Mouse (Mus musculus) heart, embryonic 10.5 days (tissue): ENCODE results near the gene Slc39a3. TPM values are rescaled to one million over a fixed set of nuclear protein-coding genes. Genes with fewer than 3 reads are reported as not detected.

Experiments
- DNase-seq: peaks from one replicate; pipeline ENCODE4 v3.0.0-alpha.2; 2017; ENCODE audit warnings: low spot score
- H3K27ac ChIP-seq: fragments of 300-500 bp; sonication (generic); 2 replicates; pipeline ENCODE4 v1.5.1; 2016; ENCODE audit warnings: mild to moderate bottlenecking
- H3K27me3 ChIP-seq: fragments of 300-500 bp; sonication (generic); 2 replicates; pipeline ENCODE4 v1.6.1; 2016; ENCODE audit warnings: mild to moderate bottlenecking; ENCODE audit not compliant: poor library complexity, insufficient read depth, severe bottlenecking
- H3K36me3 ChIP-seq: fragments of 300-500 bp; sonication (generic); 2 replicates; pipeline ENCODE4 v1.6.1; 2016; ENCODE audit warnings: mild to moderate bottlenecking, moderate library complexity
- H3K4me1 ChIP-seq: fragments of 300-500 bp; sonication (generic); 2 replicates; pipeline ENCODE4 v1.6.1; 2016; ENCODE audit warnings: mild to moderate bottlenecking
- H3K4me3 ChIP-seq: fragments of 300-500 bp; sonication (generic); 2 replicates; pipeline ENCODE4 v1.5.1; 2016; ENCODE audit warnings: mild to moderate bottlenecking, moderate library complexity
- H3K9me3 ChIP-seq: fragments of 300-500 bp; sonication (generic); 2 replicates; pipeline ENCODE4 v1.6.1; 2016; ENCODE audit warnings: mild to moderate bottlenecking, moderate library complexity
- WGBS: fragments of 180-500 bp; shearing (Covaris S2); methylation state at CpG from one replicate; pipeline ENCODE4 v1.1.7; 2016; 5-methylcytosine and 5-hydroxymethylcytosine counted together
- polyA plus RNA-seq: library from polyadenylated mRNA; unstranded; fragments of >200 nt; fragmentation: Nextera tagmentation; extraction: Ambion mirVana; gene quantifications from 2 replicates; pipeline ENCODE4 v1.2.1, GENCODE M21; 2016

The Slc39a3 gene
- polyA plus RNA-seq, 1 experiment from 2014 or later, result 10.7 TPM

DNA sequence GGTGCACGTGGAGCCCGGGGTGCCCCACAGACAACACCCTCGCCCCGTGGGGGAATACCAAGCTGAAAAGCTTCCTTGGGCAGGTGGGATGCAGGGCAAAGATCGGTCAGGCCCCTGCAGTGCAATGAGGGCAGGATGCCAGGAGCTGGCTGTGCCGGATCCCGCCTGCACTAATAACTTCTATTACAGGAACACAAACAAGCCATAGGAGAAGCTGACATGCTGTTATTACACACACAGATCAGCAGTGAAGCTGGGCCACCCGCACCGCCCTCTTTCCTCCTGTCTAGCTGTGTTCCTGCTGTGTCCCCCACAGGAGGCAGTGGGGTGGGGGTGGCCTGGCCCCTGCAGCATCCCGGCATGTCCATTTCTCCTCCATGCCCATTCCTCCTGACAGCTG, 8.2 kb downstream of the Slc39a3 start:
- H3K36me3 ChIP-seq, result peaks cover 13% of the 10 kb centered on the region
- H3K27ac ChIP-seq, result no peak overlapping the region; the same call in 1 of the 2 replicates
- no peaks in the 10 kb centered on the region for H3K9me3 ChIP-seq
- 77% methylated on average over 10 of the region's 10 CpGs for WGBS
- DNase-seq, result no peak
- H3K4me1 ChIP-seq, result peaks cover 20% of the 10 kb centered on the region
- H3K27me3 ChIP-seq, result peaks cover 38% of the 10 kb centered on the region
- no peak overlapping the region for H3K4me3 ChIP-seq

DNA sequence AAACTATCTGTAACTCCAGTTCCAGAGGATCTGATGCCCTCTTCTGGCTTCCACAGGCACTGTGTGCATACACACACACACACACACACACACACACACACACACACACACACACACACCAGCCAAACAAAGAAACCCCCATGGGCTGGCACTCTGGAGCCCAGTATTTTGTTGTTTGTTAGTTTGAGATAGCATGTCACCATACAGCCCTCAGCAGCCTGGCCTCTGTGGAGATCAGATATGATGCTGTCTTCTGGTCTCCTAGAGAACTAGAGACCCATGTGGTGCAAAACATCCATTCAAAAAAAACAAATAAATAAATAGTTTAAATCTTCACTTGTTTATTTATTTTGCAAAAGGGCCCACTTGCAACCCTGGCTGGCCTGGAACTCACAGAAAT, 9.0 kb downstream of the Slc39a3 start:
- Histone ChIP-seq H3K27me3 (peaks cover 46% of the 10 kb centered on the region), H3K4me3 (no peak overlapping the region), H3K27ac (no peak overlapping the region), H3K9me3 (no peaks in the 10 kb centered on the region), H3K4me1 (peaks cover 20% of the 10 kb centered on the region), H3K36me3 (peaks cover 13% of the 10 kb centered on the region)
- DNase-seq, result no peak

DNA sequence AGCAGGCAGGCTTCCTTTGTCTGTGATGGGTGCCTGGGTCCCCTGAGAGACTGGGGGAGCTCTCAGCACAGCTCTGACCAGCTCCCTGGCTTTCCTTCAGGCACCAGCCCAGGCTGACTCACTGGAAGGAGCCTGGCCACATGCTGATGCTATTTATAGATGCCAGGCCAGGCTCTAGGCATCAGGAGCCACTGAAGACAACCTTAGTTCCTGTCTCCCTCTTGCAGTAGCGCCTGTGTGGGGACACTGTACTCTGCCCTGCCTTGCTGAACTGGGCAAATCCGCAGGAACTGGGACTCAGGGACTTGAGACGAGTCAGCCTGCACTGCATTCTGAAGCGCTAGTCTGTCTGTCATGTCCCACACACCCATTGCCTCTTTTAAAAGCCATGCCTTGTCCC, 9.9 kb downstream of the Slc39a3 start:
- H3K27me3 ChIP-seq, result peaks cover 54% of the 10 kb centered on the region
- H3K36me3 ChIP-seq, result peaks cover 13% of the 10 kb centered on the region
- no peak for DNase-seq
- peaks cover 20% of the 10 kb centered on the region for H3K4me1 ChIP-seq
- H3K4me3 ChIP-seq, result no peak overlapping the region
- H3K27ac ChIP-seq, result peak overlapping the region; percentile 1; the same call in 1 of the 2 replicates
- WGBS, result 46% methylated on average over 4 of the region's 4 CpGs
- H3K9me3 ChIP-seq, result no peaks in the 10 kb centered on the region

DNA sequence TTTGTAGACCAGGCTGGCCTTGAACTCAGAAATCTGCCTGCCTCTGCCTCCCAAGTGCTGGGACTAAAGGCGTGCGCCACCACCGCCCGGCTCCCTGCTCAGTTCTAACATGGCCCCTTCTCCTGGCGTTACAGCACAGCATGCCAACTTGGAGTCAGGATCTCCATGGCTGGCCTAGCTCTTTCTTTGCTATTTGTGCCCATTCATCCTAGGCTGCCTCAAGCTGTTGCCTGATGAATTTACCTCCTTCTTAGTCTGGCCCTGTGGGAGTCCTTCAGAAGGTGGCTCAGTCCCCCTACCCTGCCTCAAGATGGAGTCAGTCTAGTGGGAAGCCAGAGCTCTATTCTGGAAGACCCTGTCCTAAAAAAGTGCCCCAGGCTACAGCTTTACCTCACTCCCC, 10.4 kb downstream of the Slc39a3 start:
- H3K9me3 ChIP-seq, result no peaks in the 10 kb centered on the region
- peaks cover 23% of the 10 kb centered on the region for H3K4me1 ChIP-seq
- H3K27ac ChIP-seq, result peak overlapping the region; percentile 1; the same call in 1 of the 2 replicates
- 88% methylated on average over 5 of the region's 5 CpGs for WGBS
- peaks cover 13% of the 10 kb centered on the region for H3K36me3 ChIP-seq
- no peak overlapping the region for H3K4me3 ChIP-seq
- DNase-seq, result no peak
- H3K27me3 ChIP-seq, result peaks cover 58% of the 10 kb centered on the region

DNA sequence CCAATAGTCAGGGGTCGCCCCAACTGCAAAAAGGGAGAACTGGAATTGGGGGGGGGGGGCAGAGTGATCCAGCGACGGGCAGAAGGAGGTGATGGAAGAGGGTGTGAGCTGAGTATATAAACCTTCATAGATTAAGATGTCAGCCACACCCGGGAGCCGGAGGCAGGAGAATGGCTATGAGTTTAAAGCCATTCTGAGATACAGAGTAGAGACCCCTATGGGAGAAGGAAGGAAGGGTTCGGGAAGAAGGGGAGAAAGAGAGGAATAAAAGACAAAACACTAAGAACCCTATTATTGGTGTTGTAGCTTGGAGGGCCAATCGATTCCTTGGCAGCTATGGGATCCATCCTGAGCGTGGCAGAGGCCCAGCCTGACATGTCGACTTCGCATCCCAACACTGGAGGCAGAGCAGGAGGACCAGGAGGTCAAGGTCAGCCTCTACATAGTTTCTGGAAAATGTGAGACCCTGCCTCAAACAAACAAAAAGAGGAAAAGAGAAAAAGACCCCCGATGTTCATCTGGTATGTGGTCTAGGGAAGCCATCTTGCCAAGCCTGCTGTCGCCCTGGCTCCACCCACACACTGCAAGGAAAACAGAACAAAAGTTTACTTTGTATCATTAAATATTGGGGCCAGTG, 11.5 kb downstream of the Slc39a3 start, which contains the start of gene Diras1:
TSS of gene Diras1 (minus strand) at position 24 of the 637 bp plus-strand sequence.
- WGBS, result 52% methylated on average over 12 of the region's 12 CpGs
- H3K4me1 ChIP-seq, result peaks cover 28% of the 10 kb centered on the region
- H3K9me3 ChIP-seq, result no peaks in the 10 kb centered on the region
- H3K27ac ChIP-seq, result no peak within 1 kb of the TSS
- DNase-seq, result no peak
- peaks cover 4% of the 10 kb centered on the region for H3K36me3 ChIP-seq
- H3K27me3 ChIP-seq, result peaks cover 69% of the 10 kb centered on the region
- H3K4me3 ChIP-seq, result peak within 1 kb of the TSS; percentile 51

DNA sequence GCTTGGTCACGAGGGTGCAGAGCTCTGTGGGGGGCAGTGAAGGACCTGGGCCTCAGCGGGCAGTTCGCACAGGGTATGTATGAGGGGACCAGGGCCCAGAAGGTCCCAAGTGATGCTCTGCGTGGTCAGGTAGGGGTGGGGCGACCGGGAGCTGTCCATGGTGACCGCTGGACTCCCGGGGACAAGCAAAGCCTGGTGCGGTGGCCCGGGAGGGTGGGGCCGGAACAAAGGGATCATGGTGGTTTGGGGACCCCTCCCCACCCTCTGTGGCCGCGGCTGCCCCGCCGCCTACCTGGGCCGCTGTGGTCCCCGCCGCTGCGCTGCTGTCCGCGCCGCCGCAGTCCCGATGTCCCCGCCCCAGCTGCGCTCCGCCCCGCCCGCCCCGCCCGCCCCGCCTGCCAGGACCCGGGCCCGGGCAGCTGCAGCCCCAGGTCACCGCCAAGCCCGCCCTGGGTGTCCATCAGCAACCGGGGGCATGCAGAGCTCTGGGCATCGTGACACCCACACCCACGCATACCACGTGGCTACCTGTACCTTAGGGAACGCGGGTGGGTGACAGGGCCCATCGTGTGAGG, 12.1 kb downstream of the Slc39a3 start:
- Histone ChIP-seq H3K36me3 (no peaks in the 10 kb centered on the region), H3K4me1 (peaks cover 28% of the 10 kb centered on the region), H3K4me3 (peak overlapping the region; percentile 51), H3K27me3 (peaks cover 76% of the 10 kb centered on the region), H3K9me3 (no peaks in the 10 kb centered on the region), H3K27ac (no peak overlapping the region)
- 3% methylated on average over 43 of the region's 43 CpGs for WGBS
- DNase-seq, result no peak

DNA sequence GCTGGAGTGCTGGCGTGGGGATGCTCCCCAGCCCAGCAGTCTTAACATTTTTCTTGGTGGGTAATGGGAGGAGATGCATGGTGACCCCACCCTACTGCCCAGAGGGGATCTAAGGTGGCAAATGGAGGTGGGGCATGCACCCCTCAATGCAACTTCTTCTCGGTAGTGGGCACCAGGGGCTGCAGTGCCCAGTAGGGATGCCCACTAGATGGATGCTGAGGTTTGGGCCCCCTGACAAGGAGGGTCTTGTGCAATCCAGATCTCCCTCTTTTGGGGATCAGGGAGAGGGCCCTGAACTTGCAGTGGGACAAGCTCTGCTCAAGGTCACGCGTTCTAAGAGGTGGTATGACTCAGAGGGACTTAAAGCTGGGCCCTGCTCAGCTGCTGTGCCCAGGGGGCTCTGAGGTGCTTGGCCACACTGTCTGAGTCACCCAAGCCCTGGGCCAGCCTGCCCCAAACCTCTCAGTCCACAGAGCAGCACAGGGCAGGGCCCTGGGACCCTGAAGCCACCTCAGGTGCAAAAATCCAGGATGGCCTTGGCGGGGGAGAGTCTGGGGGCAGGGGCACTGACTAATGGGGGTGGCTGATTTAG, 12.8 kb downstream of the Slc39a3 start:
- H3K4me1 ChIP-seq, result peaks cover 32% of the 10 kb centered on the region
- no peaks in the 10 kb centered on the region for H3K36me3 ChIP-seq
- no peak for DNase-seq
- 72% methylated on average over 5 of the region's 5 CpGs for WGBS
- H3K4me3 ChIP-seq, result 0 out of 2 replicates have a peak overlapping the region, but pooled peaks have one; percentile 51
- peaks cover 74% of the 10 kb centered on the region for H3K27me3 ChIP-seq
- no peak overlapping the region for H3K27ac ChIP-seq
- no peaks in the 10 kb centered on the region for H3K9me3 ChIP-seq

DNA sequence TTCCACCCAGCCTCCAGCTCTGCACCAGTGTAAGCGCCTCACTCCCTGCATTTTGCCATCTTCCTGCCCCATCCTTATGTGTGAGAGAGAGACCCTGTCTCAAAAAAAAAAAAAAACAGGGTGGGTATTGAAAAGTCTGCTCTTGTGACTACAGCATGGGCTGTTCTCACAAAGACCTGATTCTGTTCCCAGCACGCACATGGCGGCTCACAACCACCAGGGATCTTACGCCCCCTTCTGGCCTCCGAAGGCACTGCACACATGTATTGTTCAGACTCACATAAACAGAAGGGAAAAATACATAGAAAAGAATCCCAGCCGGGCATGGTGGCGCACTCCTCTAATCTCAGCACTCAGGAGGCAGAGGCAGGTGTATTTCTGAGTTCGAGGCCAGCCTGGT, 14.5 kb downstream of the Slc39a3 start:
- H3K4me3 ChIP-seq, result no peak overlapping the region
- H3K27me3 ChIP-seq, result peaks cover 66% of the 10 kb centered on the region
- H3K27ac ChIP-seq, result no peak overlapping the region
- 61% methylated on average over 8 of the region's 8 CpGs for WGBS
- H3K36me3 ChIP-seq, result no peaks in the 10 kb centered on the region
- no peaks in the 10 kb centered on the region for H3K9me3 ChIP-seq
- no peak for DNase-seq
- peaks cover 33% of the 10 kb centered on the region for H3K4me1 ChIP-seq

DNA sequence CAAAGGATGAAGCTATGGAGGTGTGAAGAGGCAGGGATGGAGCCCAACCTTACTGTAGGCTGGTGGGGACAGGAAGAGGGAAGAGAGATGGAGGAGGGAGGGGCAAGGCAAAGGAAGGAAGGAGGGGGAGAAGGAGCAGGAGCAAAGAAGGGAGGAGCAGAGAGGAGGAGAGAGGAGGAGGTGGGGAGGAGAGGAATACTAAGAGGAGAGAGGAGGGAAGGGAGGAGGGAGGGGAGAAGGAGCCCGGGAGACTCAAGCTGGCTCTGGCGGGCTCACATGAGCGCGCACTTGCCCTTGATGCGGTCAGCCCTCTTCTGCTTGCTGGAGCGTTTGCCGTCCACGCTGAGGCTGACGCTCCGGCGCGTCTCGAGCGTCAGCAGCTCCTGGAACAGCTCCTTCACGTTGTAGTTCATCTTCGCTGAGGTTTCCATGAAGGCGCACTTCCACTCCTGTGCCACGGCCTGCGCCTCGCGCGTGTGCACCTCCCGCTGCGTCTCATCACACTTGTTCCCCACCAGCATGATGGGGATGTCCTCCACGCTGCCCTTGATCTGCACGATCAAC, 15.6 kb downstream of the Slc39a3 start:
- Histone ChIP-seq H3K27ac (no peak overlapping the region), H3K4me3 (peak overlapping the region; percentile 39), H3K9me3 (no peaks in the 10 kb centered on the region), H3K4me1 (peaks cover 24% of the 10 kb centered on the region), H3K36me3 (no peaks in the 10 kb centered on the region), H3K27me3 (peaks cover 66% of the 10 kb centered on the region)
- 8% methylated on average over 26 of the region's 26 CpGs for WGBS
- no peak for DNase-seq

DNA sequence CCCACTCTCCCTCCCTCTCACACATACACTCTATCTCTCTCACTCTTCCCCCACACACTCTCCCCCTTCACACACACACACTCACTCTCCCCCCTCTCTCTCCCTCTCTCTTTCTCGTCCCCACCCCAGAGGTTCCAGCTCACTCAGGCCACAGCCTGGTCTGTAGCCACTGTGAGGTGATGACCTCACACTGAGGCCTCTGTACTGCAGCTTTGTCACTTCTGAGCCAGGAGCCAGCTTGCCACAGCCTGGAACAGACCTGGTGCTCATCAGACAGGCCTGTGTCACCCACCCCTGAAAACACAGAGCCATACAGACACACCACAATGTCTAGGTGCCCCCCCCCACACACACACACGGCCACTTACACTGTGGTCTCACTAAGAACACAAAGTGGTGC, 17.0 kb downstream of the Slc39a3 start:
- H3K27ac ChIP-seq, result no peak overlapping the region
- H3K4me3 ChIP-seq, result no peak overlapping the region
- 53% methylated on average over 2 of the region's 2 CpGs for WGBS
- DNase-seq, result no peak
- no peaks in the 10 kb centered on the region for H3K36me3 ChIP-seq
- H3K9me3 ChIP-seq, result no peaks in the 10 kb centered on the region
- peaks cover 51% of the 10 kb centered on the region for H3K27me3 ChIP-seq
- peaks cover 20% of the 10 kb centered on the region for H3K4me1 ChIP-seq

DNA sequence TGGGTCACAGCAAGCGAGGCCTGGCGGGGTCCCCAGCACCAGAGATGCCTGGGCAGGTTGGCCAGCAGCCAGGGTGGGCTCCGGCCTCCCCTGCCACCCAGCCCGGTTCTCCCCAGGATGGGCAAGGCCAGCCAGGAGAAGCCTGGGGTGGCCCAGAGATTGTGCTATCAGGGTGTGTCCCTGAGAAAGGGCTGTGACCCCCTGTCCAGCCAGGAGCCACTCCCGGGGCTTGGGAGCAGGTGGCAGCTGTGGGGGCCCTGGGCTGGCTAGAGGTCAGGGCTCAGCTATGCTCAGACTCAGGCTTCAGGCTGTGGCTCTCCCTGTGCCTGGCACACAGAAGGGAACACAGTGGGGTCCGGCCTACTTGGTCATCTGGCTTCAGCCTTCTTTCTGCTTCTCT, 17.5 kb downstream of the Slc39a3 start:
- Histone ChIP-seq H3K4me1 (peaks cover 20% of the 10 kb centered on the region), H3K27ac (no peak overlapping the region), H3K9me3 (no peaks in the 10 kb centered on the region), H3K27me3 (peaks cover 46% of the 10 kb centered on the region), H3K4me3 (no peak overlapping the region), H3K36me3 (no peaks in the 10 kb centered on the region)
- whole genome bisulfite sequencing, result 72% methylated on average over 6 of the region's 6 CpGs
- DNase-seq, result no peak

DNA sequence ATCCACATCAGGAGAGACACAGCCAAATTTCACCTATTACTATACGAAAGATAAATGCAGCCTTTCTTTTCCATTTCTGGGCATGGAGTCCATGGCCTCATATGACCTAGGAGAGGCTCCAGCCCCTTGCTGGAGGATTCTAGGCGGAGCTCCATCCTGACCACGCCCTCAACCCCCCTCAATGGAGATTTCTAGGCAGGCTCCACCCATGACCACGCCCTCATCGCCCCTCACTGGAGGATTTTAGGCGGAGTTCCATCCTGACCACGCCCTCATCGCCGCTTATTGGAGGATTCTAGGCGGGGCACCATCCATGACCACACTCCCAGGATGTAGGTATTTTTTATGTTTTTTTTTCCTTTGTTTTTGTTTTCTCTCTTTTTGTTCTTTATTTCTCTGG, 18.9 kb downstream of the Slc39a3 start:
- Histone ChIP-seq H3K36me3 (no peaks in the 10 kb centered on the region), H3K27ac (no peak overlapping the region), H3K9me3 (no peaks in the 10 kb centered on the region), H3K4me3 (no peak overlapping the region), H3K27me3 (peaks cover 42% of the 10 kb centered on the region), H3K4me1 (peaks cover 22% of the 10 kb centered on the region)
- no peak for DNase-seq
- 33% methylated on average over 10 of the region's 10 CpGs for WGBS

DNA sequence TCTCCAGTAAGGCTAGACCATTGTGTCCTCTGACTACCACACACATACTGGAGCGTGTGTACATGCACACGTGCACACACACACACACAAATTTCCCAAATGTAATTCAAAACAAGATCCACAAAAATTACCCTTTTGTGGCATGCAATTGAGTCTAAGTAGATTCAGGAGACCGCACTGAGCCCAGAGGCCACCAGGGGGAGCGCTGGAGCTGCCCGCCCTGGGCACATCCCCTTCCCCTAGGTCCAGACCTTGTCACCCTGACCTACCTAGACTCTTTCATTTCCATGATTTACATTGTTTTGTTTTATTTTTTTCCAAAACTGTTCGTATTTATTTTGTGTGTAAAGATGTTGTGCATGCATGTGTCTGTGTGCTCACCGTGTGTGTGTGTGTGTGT, 20.6 kb downstream of the Slc39a3 start:
- Histone ChIP-seq H3K27ac (no peak overlapping the region), H3K9me3 (no peaks in the 10 kb centered on the region), H3K4me1 (peaks cover 17% of the 10 kb centered on the region), H3K4me3 (no peak overlapping the region), H3K27me3 (peaks cover 38% of the 10 kb centered on the region), H3K36me3 (no peaks in the 10 kb centered on the region)
- 7% methylated on average over 7 of the region's 7 CpGs for WGBS
- no peak for DNase-seq
